Mouse (Mus musculus) urinary bladder, postnatal 4 days (tissue): Measurements from ENCODE around the gene Fgd3.
A peak's percentile ranks its signal among the peaks of the same experiment; 100 is the strongest.

ENCODE experiments used
- DNase-seq, 2 experiments: peaks; one replicate each; pipeline ENCODE4 v3.0.0; 2021 to 2022; ENCODE audit warnings: low spot score in 2 of 2

The Fgd3 gene

DNA sequence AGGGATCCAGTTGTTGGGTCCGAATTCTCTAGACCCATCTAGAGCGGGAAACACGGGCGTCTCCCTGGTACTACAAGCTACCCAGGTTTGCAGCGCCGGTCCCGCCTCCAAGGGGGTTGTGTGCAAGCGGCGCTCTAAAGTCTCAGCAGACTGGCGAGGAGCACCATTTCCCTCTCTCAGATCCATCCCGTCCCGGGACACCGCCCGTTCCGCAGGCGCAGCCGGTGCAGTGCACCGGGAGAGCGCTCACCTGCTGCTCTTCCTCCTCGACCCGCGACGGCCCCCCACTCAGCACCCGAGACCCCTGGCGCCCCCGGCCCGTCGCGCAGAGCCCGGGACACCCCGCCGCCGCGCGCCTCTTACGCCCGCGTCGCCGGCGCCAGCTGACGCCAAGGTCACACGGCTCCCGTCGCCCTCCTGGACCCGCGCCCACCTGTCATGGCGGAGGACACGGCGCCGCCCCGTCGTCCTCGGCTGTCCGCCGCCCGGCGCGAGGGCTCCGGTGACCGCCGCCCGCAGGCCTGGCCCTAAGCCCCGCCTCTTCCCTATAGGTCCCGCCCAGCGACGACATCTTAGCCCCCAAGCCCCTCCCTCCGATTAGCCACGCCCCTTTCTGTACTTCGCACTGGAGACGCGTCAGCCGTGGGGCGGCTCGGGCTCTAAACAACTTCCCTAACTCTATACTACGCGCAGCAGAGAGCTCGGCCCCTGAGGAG lies 104.4 kb downstream of the Fgd3 start, which contains the start of gene Card19:
TSS of gene Card19 (minus strand) at position 534 of the 716 bp plus-strand sequence.
- DNase-seq: peak; percentile 93 to 98

DNA sequence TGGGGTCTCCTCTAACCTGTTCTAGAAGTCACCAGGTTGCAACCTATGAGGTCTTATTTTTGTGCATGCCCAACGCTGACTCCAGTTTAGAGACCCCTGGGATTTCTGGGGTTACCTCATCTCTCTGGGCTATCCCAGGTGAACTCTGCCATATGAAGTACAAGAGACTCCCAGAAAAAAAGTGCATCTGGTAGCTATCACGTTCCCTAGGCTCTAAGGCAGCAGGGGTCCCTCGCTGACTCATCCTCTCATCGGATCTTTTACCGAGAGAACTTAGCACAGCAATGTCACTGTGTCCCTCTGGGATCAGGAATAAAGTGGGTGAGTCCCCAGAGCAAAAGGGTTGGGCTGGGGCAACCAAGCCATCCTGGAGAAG lies 105.0 kb downstream of the Fgd3 start:
- DNase-seq: no peak

DNA sequence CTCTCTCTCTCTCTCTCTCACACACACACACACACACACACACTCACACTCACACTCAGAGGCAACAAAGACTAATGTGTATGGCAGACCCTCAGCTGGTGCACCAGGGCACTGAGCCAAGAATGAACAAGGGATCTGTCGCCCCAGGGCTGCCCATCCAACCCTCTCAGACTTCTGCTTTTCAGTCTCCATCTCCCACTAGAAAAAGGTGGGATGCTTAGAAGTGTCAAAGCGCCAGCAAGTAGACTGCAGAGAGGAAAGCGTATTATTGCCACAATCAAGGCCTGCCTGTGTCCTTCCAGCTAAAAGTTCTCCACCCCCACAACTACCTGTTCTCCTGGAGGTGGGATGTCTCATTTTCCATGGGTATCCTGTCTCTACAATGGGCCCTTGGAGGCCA lies 105.7 kb downstream of the Fgd3 start:
- DNase-seq: no peak

DNA sequence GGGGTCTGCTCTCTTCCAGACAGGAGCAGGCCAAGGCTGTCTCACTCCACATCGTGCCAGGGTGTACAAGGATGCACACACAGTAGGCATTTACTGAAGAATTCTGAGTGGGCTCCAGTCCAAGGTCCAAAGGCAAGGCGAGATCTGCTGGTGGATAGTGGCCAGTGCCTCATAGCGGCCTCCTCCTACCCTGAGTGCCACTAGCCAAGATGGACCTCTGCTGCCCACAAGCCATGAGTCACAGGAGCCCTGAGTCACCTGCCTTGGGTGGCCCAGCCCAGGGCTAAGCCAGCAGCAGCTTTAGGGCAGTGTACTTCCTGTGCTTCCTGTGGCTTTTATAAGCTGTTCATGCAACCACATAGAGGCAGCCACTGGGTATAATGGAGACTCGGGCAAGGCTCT lies 106.6 kb downstream of the Fgd3 start:
- DNase-seq: no peak

DNA sequence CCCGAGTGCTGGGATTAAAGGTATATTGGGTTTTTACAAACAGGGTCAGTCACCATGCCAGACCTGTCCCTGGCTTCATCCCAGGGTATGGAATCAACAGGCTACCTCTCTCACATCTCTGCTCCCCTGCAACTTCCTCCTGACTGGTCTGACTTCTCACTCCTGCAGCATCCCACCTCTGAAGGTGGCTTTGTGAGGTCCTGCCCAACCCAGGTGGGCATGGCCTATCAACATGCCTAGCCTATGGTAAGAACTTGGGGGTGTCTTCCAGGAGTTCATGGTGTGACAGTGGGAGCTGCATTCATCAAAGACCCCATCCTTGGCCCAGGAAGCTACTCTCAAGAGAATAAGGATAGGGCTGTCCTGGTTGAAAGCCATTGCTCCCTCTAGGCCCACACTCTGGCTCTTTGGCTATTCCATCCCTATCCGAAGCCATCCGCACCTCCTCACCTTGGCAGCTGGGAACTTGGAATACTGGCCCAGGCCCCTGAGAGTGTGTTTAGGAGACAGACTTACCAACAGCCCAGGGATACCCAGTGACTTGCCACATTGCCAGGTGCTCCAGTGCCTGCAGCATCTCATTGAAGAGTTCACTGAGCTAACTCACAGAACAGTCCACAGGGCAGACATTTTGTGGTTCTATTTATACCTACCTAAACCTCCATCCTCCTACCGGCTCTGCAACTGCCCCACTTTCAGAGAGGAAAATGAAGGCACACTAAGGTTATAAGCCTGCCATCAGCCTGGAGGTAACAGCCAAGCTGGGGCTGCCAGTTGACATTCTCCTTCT lies 107.2 kb downstream of the Fgd3 start:
- DNase-seq: no peak
